Mouse (Mus musculus): ENCODE results near the gene Erc2.

GRCm38 (mm10) chr14:27784826-27785225 is 162.6 kb downstream of the Erc2 start:
- no peak for TF ChIP-seq MYOD1 (IDR thresholded peaks at IDR 0.05; ENCODE audit: control insufficient read depth, insufficient read length, low read depth)
- no peak for TF ChIP-seq CTCF (IDR thresholded peaks at IDR 0.05; ENCODE audit: control insufficient read depth, insufficient read depth, insufficient read length)
- TF ChIP-seq CEBPB (IDR thresholded peaks at IDR 0.05; ENCODE audit: low read depth) = no peak
- no peak for TF ChIP-seq USF1 (IDR thresholded peaks at IDR 0.05; ENCODE audit: low read depth)
- no peak for TF ChIP-seq MAX (IDR thresholded peaks at IDR 0.05)
- TF ChIP-seq MYOG (IDR thresholded peaks at IDR 0.05; ENCODE audit: control insufficient read depth, extremely low read depth, insufficient read length) = no peak
- no peak for TF ChIP-seq FOSL1 (IDR thresholded peaks at IDR 0.05; ENCODE audit: insufficient read depth, low read length, poor library complexity, severe bottlenecking)
